Mouse (Mus musculus): ENCODE measurements at regions not wholly inside any gene's neighbourhood (a gene's known extent, or its start where the extent isn't known, plus 50 kb on each side); places are given as distances from the start of the nearest gene placed in this dataset.

DNA sequence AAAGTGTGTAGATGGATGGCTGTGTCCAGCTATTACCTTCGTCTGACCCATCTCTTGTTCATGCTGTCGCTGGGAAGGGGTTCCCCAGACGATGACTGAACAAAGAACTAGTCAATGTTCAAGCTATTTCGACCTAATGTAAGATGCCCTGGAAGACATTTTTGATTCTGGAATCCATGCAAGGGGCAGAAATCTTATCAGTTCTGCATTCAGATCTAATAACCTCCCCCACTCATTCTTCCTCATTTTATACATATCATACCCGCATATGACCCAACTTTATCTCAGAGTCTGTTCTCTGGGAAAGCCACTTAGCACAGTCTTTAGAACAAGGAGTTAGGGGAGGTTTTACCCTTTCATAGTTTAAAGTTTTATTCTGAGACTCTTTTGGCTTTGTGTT, 52.2 kb upstream of the 2310009B15Rik start:
- DNase-seq (ENCODE audit: low spot score) = no peak

DNA sequence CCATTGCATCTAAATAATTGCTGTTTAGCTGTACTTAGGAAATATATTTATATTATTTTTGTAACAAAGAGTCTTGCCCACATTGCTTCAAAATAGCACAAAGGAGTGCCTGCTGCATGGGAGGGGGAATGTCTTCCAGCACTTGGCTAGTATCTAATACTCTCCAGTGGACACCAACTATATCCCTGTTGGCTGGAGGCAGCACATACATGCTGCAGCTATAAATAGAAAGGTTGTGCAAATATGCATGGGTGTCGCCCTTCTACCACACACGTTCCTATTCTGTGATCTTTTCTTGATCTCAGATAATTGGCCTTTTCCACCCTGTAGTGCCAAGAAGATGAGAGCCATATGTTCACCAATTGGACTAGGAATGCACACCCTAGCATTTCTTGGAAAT, 53.0 kb upstream of the 2310009B15Rik start:
- DNase-seq (ENCODE audit: low spot score) = no peak

DNA sequence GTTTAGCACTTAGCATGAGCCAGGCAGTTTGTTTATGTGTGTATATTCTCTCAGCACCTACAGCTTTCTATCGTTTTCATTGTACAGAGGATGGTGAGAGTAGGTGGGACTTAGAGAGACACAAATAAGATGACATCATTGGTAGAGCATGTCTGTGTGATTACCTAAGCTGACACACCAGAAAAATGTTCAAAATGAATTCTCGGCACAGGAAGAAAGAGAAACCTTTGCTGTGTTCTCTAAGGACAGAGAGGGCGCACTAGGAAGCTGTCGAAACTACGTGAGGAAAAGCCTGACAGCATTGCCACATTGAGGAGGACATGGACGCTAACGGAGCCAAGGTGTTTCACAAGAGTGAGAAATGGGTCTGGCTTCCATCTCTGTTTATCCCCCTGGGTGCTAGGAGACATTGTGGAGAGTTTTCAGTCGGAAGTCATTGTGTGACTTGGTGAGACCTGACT, 51.0 kb upstream of the Dennd1b start:
- DNase-seq (ENCODE audit: low spot score) = peak; percentile 17

DNA sequence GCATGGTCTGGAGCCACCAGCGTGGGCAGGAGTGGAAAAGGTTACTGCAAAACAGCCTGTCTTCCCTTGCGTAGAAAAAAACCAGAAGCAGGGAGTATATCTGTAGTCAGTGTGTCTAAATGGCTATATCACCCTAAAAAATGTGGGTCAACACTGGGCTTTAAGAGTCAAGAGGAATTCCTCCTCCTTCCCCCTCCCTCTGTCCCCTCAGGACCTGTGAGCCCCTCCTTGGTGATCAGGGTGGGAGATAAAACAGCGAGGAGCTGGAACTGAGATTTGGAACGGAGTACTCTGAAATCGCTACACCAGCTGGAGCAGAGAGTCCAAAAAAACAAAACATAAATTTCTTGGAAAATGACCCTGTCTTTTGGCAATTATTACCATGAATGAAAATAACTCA, 50.3 kb upstream of the Dennd1b start:
- DNase-seq (ENCODE audit: low spot score) = no peak

DNA sequence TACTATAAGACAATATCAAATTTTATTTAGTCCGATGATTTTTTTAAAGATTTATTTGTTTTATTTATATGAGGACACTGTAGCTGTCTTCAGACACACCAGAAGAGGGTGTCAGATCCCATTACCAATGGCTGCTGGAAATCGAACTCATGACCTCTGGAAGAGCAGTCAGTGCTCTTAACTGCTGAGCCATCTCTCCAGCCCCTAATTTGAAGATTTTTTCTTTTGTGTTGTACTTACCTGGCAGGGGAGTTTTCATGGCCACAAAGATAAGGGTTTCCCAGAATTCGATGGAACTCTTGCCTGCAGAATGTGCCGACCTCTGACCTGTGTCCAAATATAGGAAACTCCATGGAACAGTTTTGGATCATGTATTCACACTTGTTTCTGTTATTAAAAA, 49.8 kb upstream of the Dennd1b start:
- no peak for DNase-seq (ENCODE audit: low spot score)
